Mouse (Mus musculus) gastrocnemius, adult 2 months (tissue): ENCODE measurements around the gene Pde4d. TPM values are rescaled to one million over a fixed set of nuclear protein-coding genes. Genes with fewer than 3 reads are reported as not detected.

Experiments
- DNase-seq: peaks from one replicate; pipeline ENCODE4 v3.0.0; 2022
- H3K27ac ChIP-seq: fragments of 200-600 bp; 2 replicates; pipeline ENCODE4 v1.8.1; 2022; ENCODE audit warnings: mild to moderate bottlenecking
- H3K4me3 ChIP-seq: fragments of 200-600 bp; 2 replicates; pipeline ENCODE4 v1.8.1; 2022; ENCODE audit warnings: mild to moderate bottlenecking, moderate library complexity
- CTCF ChIP-seq: fragments of 200-600 bp; IDR thresholded peaks from 2 replicates; pipeline ENCODE4 v1.8.1; 2022; ENCODE audit warnings: antibody characterized with exemption, mild to moderate bottlenecking, moderate library complexity
- intact Hi-C: fragments of 180-260 bp; cut with DNase I; formaldehyde crosslinking; loops from one replicate; pipeline ENCODE4 v1.15.1; 2025
- total RNA-seq, 2 experiments: library from RNA; stranded (reverse); gene quantifications; 2 replicates each; pipeline ENCODE4 v1.2.3; 2021

Gene Pde4d
- total RNA-seq, 2 experiments from 2014 or later, result 239 to 330 TPM

DNA sequence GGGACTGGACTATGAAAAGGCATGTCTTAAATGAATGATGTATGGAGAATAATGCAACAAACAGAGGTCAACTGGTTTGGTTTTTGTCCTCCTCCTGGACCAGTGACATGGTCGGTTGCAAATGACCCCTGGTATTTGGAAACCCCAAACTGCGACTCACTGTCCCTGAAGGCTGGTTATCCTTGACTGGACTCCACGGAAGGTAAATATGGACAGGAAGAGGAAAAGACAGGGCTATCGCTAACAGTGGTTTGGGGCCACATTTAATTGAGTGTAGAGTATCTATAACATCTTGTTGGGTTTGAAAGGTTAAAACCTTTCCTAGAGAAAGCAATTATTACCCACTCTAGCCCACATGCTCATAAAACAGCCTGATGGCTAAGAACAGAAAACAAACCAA, 1364.2 kb downstream of the Pde4d start:
- DNase-seq, result no peak
- intact Hi-C loops, result no loop called here
- H3K27ac ChIP-seq, result no peak overlapping the region
- no peak for TF ChIP-seq CTCF
- H3K4me3 ChIP-seq, result no peak overlapping the region

DNA sequence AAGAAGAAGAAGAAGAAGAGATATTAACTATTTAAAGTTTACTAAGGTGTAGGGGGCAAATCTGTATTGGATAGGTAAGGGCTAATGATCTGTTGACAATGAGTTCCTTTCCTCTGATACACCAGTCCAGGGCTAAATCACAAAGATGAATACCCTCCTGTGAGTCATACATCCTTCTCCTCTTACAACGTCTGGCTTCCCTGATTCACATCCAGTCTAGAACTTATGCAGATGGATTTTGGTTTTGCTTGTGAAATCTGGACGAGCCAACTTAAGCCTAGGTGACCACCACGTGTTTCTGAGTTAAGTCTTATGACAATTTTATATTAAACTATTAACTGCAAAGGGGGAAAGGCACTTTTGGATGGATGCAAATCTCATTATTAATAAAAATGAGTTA, 1369.3 kb downstream of the Pde4d start:
- Histone ChIP-seq H3K27ac (peak overlapping the region; percentile 94), H3K4me3 (no peak overlapping the region)
- no peak for DNase-seq
- TF ChIP-seq CTCF, result no peak
- intact Hi-C loops, result no loop called here

- no peak for TF ChIP-seq CTCF
Observed at GRCm38 (mm10) chr13:109820141-109820540, 1370.4 kb downstream of the Pde4d start.

DNA sequence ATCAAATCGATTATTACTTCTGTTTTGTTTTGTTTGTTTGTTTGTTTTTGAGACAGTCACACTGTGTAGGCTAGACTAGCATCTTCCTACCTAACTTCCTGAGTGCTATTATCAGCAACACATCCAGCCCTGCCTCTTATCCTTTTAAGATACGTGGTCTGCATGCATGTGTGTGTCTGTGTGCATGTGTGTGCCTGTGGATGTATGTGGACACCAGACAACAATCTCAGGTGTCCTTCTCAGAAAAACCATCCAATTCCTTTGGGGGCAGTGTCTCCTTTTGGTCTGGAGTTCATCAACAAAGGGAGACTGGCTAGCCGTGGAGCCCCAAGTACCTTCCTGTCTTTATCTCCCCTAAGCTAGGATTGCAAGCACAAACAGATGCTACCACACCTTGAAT, 1371.1 kb downstream of the Pde4d start:
- intact Hi-C loops, result loop anchor here (5.0 kb wide), 1 partner anchor 44 kb away; no protein-coding TSS in a partner anchor
- Histone ChIP-seq H3K27ac (peak overlapping the region; percentile 94), H3K4me3 (no peak overlapping the region; the same call in 1 of the 2 replicates)
- no peak for TF ChIP-seq CTCF
- DNase-seq, result no peak

More at GRCm38 (mm10) chr13:109820141-109820540, 1370.4 kb downstream of the Pde4d start:
- no peak for DNase-seq
- peak overlapping the region; percentile 94 for H3K27ac ChIP-seq
- H3K4me3 ChIP-seq, result no peak overlapping the region
- intact Hi-C loops, result loop anchor here (5.0 kb wide), 1 partner anchor 43 kb away; no protein-coding TSS in a partner anchor

DNA sequence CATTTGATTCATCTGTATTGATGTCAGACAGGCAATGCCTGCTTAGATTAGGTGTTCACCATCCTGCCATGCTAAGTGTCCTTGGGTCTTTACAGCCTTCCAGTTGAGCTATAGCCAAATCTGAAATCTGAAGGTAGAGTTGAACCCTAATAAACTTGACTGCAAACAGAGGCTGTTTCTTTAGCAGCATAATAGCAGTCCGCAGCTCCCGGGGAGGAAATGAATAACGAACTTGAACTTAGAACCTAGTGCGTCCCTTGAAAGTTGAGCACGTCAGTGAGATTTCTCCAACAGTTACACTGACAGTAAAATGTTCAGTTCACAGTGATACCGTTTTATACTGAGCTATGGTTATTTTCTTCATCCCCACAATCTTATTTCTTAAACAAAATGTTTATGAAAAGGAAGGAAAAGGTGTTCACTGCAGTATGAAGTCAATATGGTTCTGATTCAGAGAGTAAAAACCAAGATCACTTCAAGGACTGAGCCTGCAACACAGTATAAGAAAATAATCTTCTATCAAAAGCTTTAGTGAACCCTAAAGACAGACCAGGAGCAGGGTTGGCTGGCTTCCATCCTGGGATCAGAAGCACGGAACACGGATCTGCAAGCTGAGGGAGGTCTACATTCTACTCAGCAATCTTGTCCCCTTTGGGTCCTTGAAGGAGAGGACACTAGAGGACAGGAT, 1372.1 kb downstream of the Pde4d start:
- 0 out of 2 replicates have a peak, but pooled peaks have one; percentile 2 for TF ChIP-seq CTCF
- intact Hi-C loops, result loop anchor here (2.0 to 5.0 kb wide), 2 partner anchors 45 to 81 kb away; no protein-coding TSS in a partner anchor
- Histone ChIP-seq H3K27ac (peak overlapping the region; percentile 94), H3K4me3 (peak overlapping the region; percentile 67)
- no peak for DNase-seq

DNA sequence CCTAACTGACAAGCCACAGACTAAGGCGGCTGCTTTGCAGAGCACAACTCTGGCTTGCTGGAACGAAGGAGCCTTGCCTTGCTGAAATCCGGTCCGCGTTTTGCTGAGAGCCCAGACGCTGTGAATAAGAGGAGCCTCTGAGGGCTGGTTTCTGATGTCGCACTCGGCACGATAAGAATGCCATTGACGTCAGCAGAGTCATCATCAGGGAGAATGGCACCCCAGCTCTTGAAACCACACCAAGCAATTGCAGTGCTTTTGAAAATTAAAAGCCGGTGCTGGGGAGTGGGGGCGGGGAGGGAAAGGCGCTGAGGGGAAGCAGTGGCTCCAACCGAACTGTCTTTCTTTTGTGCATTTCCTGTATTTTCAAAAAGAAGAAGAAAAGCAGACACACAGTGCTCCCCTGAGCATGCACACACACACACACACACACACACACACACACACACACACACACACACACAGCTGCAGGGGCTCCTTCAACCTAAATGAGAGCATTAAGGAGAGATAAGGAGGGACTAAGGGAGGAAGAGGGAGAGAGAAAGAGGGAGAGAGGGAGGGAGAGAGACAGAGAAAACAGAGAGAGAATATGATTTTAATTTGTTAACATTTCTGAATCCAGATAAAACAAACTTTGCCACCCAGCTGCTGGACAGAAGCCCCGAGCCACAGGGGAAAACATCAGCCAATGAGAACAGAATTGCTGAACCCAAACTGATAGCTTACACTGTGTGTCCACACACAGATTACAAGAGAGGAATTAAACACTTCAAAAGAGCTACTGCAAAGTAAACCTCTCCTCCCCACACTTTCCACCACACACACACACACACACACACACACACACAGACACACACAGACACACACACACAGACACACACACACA, 1372.9 kb downstream of the Pde4d start:
- TF ChIP-seq CTCF, result no peak
- peak overlapping the region; percentile 67 for H3K4me3 ChIP-seq

GRCm38 (mm10) chr13:109823307-109824031, 1373.7 kb downstream of the Pde4d start:
- intact Hi-C loops, result loop anchor here (2.0 to 5.0 kb wide), 2 partner anchors 46 to 79 kb away; no protein-coding TSS in a partner anchor
- Histone ChIP-seq H3K27ac (peak overlapping the region; percentile 94), H3K4me3 (peak overlapping the region; percentile 63)
- peak; percentile 55 for DNase-seq
- TF ChIP-seq CTCF, result no peak

More for the DNA sequence above, 1372.9 kb downstream of the Pde4d start:
- DNase-seq, result peak; percentile 96
- peak overlapping the region; percentile 94 for H3K27ac ChIP-seq
- intact Hi-C loops, result loop anchor here (2.0 to 5.0 kb wide), 2 partner anchors 45 to 80 kb away; no protein-coding TSS in a partner anchor

DNA sequence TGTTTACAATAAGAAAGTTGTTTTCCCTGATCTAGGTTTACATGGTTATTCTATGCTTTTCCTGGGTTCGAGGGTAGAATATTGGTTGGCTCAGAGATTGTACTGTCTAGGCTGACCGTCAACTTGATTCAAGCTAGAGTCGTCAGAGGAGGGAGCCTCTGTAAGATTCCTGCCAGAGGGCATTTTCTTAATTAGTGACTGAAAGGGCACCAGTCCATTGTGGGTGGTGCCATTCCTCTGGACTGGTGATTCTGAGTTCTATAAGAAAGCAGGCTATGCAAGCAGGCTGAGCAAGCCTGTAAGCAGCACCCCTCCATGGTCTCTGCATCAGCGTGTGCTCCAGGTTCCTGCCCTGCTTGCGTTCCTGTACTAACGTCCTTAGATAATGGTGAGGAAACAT, 1376.1 kb downstream of the Pde4d start:
- intact Hi-C loops, result no loop called here
- H3K4me3 ChIP-seq, result no peak overlapping the region
- no peak for TF ChIP-seq CTCF
- H3K27ac ChIP-seq, result peak overlapping the region; percentile 94
- no peak for DNase-seq

DNA sequence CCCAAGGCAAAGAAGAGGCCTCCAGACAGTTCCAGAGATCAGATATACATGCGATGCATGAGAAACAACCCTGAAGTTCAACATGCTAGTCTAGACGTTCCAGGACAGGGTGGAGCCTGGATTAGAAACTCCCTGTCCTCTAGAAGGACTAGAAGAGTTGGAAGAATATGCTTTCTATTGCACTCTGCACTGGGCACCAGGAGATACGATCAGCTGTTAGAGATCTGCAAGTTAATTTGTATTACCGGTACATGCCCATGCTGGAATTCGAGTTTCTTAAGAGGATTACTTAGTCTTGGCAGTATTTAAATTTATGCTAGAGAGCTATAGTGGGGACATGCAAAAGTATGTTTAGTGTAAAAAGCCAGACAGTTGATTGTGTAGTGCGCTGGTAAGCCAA, 1377.6 kb downstream of the Pde4d start:
- no peak overlapping the region for H3K4me3 ChIP-seq
- intact Hi-C loops, result no loop called here
- no peak for TF ChIP-seq CTCF
- peak overlapping the region; percentile 71; the same call in 1 of the 2 replicates for H3K27ac ChIP-seq
- no peak for DNase-seq

GRCm38 (mm10) chr13:109827909-109828308, 1378.2 kb downstream of the Pde4d start:
- H3K4me3 ChIP-seq, result no peak overlapping the region
- no peak for DNase-seq
- H3K27ac ChIP-seq, result peak overlapping the region; percentile 71
- intact Hi-C loops, result no loop called here
- TF ChIP-seq CTCF, result no peak

- TF ChIP-seq CTCF, result no peak
- H3K4me3 ChIP-seq, result no peak overlapping the region
- H3K27ac ChIP-seq, result peak overlapping the region; percentile 71
- intact Hi-C loops, result no loop called here
- peak; percentile 48 for DNase-seq
Observed at GRCm38 (mm10) chr13:109829444-109829843, 1379.7 kb downstream of the Pde4d start.

DNA sequence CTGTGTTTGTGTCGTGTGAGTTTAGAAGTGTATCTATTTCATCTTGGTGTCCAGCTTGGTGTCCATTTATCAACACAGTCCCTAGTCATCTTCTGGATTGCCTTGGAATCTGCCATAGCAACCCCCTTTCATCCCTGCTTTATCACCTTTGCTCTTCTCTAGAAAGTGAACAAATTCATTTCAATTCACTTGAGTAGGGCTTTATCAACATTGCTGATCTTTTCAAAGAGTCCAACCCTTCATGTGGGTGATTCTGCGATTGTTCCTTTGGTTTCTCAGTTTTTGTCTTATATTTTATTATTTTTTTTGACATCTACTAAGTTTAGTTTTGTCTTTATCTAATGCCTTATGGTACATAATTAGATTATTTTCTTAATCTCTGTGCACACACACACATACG, 1385.2 kb downstream of the Pde4d start:
- no peak for TF ChIP-seq CTCF
- DNase-seq, result no peak
- Histone ChIP-seq H3K27ac (no peak overlapping the region), H3K4me3 (no peak overlapping the region)
- intact Hi-C loops, result no loop called here
